Mouse (Mus musculus) olfactory bulb, adult 2 months (tissue): ENCODE data around the gene Nmt1.

ENCODE experiments used
- CTCF ChIP-seq: fragments of 200-500 bp; IDR thresholded peaks from 2 replicates; pipeline ENCODE4 v1.5.1; 2012; ENCODE audit warnings: low read depth, mild to moderate bottlenecking, low read length, moderate library complexity; ENCODE audit not compliant: insufficient read depth
- POLR2A ChIP-seq: fragments of 200-500 bp; IDR thresholded peaks from 2 replicates; pipeline ENCODE4 v1.6.1; 2012; ENCODE audit warnings: mild to moderate bottlenecking, low read depth, low read length, moderate library complexity; ENCODE audit not compliant: insufficient read depth

DNA sequence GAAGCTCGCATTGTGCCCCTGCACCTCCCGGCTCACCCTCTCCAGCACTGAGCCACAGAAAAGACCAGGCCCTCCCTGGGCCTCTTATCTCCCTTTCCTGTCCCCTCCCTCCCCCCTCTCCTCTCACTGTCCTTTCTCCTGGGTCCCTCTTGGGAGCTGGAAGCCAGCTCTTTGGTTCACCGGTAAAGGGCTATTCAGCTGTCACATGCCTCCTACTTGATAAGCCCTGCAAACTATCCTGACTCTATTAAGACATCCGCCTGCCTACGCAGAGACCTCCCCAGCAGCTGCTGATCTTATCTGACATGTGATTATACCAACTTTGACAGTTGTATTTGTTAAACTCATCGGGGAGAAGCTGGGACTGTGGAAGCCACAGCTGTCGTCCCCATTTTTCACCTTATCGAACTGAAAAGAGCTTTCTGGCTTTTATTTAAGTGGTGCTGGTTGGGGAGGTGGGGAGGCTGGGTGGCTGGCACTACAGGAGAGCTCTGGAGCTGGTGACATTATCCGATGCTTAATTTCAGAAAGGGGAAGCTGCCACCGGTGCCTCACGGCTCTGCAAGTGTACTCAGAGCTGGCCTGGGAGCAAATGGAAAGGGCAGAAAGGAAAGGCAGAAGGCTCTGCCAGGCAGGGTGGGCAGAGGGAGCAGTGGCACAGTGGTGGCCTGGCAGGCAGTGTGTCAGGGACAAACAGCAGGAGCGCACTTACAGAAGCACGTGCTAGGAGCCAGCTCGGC is 29.2 kb upstream of the Nmt1 start:
- TF ChIP-seq CTCF, result no peak
- no peak for TF ChIP-seq POLR2A
